Mouse (Mus musculus) B cell, adult (primary cell): ENCODE measurements around the gene Cox4i1. TPM values are rescaled to one million over a fixed set of nuclear protein-coding genes. Genes with fewer than 3 reads are reported as not detected.

Experiments
- total RNA-seq: library from RNA; stranded (reverse); gene quantifications from 4 replicates; pipeline ENCODE4 v1.2.4, GENCODE M21; 2023; ENCODE audit not compliant: inconsistent age

The Cox4i1 gene
- 422 to 437 TPM (median 424 TPM) in 4 replicates for total RNA-seq

DNA sequence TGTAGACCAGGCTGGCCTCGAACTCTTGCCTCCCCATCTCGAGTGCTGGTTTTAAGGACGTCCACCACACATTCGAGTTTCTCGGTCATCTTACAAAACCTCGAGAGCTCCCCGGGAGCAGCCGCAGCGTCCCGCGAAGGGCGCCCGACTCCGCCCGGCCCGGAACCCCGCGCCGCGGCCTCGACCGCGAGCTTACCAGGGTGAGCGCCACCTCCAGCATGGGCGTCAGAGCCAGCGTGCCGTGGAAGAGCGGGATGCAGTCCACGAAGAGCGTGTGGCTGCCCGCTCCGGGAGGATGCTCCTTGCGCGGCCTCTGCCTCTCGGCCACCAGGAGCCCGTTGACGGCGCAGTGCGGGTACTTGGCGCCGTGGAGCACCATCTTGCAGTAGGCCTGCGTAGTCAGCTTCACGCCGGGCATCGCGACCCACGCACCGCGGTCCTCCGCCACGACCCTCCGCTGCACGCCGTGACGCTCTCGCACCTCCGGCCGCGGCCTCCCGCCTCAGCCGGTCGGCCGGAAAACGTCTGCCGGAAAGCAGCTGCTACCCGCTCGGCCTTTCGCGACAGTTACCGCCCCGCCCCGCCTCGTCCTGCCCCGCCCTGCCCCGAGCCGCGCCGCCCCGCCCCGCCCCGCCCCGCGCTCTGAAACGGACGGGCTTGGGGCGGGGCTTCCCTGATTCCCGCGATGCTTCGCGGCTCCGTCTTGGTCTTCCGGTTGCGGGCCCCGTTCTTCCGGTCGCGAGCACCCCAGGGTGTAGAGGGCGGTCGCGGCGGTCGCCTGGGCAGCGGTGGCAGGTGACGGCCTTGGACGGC, at the start of gene Cox4i1, which contains the start of gene Gm27021:
Gene Cox4i1 (plus strand): TSS at position 662 of the 813 bp plus-strand sequence.
Gene Gm27021 (minus strand): TSS at position 519 of the 813 bp plus-strand sequence.

DNA sequence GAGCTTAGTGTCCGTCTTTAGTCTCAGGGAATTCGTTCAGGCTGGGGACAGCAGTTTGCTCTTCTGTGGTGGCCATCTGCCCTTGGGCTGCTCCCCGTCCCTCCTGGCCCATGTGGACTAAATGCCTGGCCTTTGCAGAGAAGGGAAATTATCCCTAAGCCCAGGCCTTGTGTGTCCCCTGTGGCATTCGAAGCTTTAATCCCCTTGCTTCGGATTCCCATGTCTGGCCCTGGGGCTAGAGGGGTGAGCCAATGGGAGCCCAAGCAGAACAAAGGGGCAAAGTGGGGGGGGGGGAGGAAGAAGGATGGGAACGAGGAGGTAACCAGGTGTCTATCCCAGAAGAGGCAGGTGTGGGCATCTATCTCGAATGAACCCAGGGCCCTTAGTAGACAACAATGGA, 20.5 kb upstream of the Cox4i1 start, which contains the start of gene 1190005I06Rik:
Gene 1190005I06Rik (minus strand): TSS at position 101 of the 400 bp plus-strand sequence.

DNA sequence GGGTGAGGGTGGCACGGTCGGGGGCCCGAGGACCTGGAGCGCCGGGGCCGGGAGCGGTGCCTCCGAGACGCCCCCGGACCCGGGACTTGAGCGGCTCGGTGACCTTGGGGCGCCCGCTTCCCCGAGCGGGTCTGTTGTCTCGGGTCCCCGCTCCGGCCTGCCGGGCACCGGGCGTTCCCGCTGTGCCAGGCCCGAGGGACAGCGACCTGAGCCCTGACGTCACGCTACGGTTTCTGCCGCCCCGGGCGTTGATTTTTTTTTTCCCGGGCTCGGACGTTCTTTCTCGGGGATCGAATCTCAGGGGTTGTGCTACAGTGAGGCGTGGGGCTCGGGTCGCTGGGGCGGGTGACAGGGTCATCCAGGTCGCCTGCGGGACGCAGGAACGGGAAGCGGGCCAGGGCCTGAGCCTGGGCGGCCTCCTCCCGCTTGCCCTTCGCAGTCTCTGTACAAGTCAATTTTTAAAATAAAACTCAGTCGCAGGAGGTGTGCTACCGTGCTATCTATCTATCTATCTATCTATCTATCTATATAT, 418 bp downstream of the Cox4i1 start, which contains the start of gene Emc8:
Gene Emc8 (minus strand): TSS at position 200 of the 532 bp plus-strand sequence.

Other genes starting within 250 kb of the Cox4i1 start
- 2.0 to 4.3 TPM (median 3.7 TPM) in 4 replicates for gene Gins2, start 78.9 kb upstream of the Cox4i1 start, total RNA-seq
- not detected in 4 replicates for gene 1190005I06Rik, start 20.6 kb upstream of the Cox4i1 start, total RNA-seq
- not detected in 4 replicates for gene Gm27021, start 143 bp upstream of the Cox4i1 start, total RNA-seq
- 29.4 to 36.0 TPM (median 32.4 TPM) in 4 replicates for gene Emc8, start 351 bp downstream of the Cox4i1 start, total RNA-seq
- 394 to 437 TPM (median 405 TPM) in 4 replicates for gene Irf8, start 68.1 kb downstream of the Cox4i1 start, total RNA-seq